Mouse (Mus musculus) CH12.LX (cell line): ENCODE data around the gene Rpl9-ps6.

Source experiments
- CTCF ChIP-seq, 2 experiments: IDR thresholded peaks in 1 of 2; conservative IDR thresholded peaks in 1 of 2; 2 replicates each; pipeline ENCODE4 v1.5.1; 2011 to 2012; ENCODE audit warnings: low read depth in 2 of 2, low read length in 2 of 2, improper control_type of control experiment in 1 of 2, inconsistent platforms in 1 of 2, mild to moderate bottlenecking in 1 of 2, moderate library complexity in 1 of 2
- POLR2A ChIP-seq: IDR thresholded peaks from 2 replicates; pipeline ENCODE4 v1.6.1; 2011; ENCODE audit warnings: low read depth, mild to moderate bottlenecking, improper control_type of control experiment, low read length
- ZNF384 ChIP-seq: IDR thresholded peaks from 2 replicates; pipeline ENCODE4 v1.6.1; 2012; ENCODE audit warnings: low read depth, low read length, improper control_type of control experiment, inconsistent platforms

GRCm38 (mm10) chr19:32466478-32466877 is at the start of gene Rpl9-ps6:
- TF ChIP-seq CTCF (conservative IDR thresholded peaks at IDR 0.05 in 1 of 2, IDR thresholded peaks at IDR 0.05 in 1 of 2; ENCODE audit: low read depth in 2 of 2, low read length in 2 of 2), result no peak
- TF ChIP-seq POLR2A, result no peak
- TF ChIP-seq ZNF384, result no peak
